Mouse (Mus musculus): ENCODE data around the gene Krtap5-3. TPM values are rescaled to one million over a fixed set of nuclear protein-coding genes. Genes with fewer than 3 reads are reported as not detected.
A peak's percentile ranks its signal among the peaks of the same experiment; 100 is the strongest.
"Not testable (repeated sequence)": the region's sequence is repeated elsewhere in the genome, so short reads cannot be mapped to it uniquely, and the experiment has no call there.

Gene Krtap5-3
- total RNA-seq (2015) (not detected in 2 replicates), total RNA-seq (2017) (not detected in 2 replicates)

DNA sequence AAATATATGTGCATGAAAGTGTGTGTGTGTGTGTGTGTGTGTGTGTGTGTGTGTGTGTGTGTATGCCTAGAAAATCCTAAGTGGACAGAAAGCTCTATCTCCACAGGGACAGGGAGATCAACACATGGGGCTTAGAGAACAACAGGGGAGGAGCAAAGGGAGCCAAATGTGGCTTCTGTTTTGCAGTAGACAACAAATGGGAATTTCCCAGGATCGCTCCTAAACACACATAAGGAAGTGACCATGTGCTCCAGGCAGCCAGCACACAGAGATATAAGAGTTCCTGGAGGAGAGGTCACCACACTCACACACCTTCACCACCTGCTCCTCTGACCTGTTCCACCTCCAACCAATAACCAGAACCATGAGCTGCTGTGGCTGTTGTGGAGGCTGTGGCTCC, at the start of gene Krtap5-3:
TSS of gene Krtap5-3 (plus strand) at position 301 of the 400 bp plus-strand sequence.
- no peak for ATAC-seq (ENCODE audit: poor library complexity, severe bottlenecking)

DNA sequence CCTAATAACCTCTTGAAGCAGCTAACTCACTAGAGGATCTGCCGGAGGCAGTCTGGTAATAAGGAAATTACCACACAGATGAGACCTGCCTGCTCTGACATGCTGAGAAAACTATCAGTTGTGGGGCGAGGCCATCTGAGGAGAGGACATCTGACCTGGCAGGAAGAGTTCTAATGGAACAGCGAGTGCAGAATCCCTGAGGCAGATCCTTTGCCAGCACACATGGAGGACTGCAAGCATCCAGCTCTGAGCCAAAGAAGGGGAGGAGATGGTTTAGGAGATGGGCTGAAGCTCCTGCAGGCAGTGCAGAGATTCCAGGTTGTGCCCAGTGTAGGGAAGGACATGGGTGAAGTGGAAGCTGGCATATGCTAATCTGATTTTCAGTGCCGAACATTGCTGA, 49.0 kb upstream of the Krtap5-3 start:
- no peak for ATAC-seq (ENCODE audit: poor library complexity, severe bottlenecking)

DNA sequence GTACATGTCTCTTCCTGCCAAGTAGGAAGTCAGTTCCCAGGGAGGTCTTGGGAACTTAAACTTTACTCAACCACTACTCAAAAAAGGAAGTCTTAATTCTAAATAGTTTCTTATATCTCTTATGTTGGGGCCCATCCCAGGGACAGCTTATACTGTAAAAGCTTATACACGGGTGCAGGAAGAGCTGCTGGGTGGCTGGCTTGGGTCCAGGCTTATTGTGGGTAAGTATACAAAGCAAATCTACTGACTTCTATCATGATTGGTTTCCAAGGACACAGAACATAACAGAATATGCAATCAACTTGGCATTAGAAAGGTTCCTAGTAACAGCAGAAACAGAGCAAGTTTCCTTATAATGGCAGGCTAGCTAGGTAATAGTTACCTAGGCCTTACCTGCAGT, 45.9 kb upstream of the Krtap5-3 start:
- no peak for ATAC-seq (ENCODE audit: poor library complexity, severe bottlenecking)

DNA sequence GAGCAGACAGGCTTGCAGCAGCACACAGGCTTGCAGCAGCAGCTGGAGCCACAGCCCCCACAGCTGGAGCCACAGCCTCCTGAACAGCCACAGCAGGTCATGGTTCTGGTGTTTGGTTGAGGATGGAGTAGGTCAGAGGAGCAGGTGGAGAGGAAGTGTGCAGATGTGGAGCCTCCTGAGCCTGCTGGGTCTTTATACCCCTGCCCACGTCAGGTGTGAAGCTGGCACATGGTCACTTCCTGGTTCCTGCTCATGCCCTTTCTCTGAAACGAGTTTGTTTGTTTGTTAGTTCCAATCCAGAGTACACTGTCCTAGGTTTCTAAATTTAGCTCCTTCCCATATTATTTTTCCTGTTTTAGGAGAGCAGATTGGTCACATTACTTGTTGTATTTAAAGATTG, 44.2 kb upstream of the Krtap5-3 start, which contains the start of gene Gm29735:
TSS of gene Gm29735 (minus strand) at position 101 of the 400 bp plus-strand sequence.
- not testable (repeated sequence) for ATAC-seq (ENCODE audit: poor library complexity, severe bottlenecking)

DNA sequence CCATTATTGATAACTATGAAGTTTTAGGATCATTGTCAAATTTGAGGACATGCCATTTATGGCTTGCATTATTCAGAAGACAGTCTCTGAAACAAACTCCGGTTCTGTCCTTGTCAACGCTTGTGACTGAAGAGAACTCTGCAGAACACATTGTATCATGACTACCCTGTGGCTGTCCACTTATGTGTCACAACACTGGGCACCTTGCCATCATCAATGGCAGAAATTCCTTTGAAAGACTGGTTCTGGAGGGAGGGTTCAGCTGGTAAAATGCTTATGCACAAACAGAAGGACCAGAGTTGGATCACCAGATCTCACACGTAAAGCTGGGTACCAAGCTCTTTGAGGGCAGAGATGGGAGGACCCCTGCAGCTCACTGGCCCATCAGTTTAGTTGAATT, 41.8 kb upstream of the Krtap5-3 start:
- no peak for ATAC-seq (ENCODE audit: poor library complexity, severe bottlenecking)

DNA sequence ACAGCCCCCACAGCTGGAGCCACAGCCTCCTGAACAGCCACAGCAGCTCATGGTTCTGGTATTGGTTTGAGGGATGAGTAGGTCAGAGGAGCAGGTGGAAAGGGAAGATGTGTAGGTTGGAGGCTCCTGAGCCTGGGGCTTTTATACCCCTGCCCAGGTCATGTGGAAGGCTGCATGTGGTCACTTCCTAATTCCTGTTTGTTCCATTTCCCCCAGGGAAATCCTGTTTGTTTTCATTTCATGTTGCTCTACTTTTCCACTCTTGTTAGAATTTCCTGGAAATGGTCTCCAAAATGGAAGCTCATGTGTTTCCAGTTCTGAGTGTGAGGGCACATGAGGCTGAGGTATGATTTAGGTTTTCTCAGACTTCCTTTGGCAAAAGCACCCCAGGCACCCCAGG, 35.5 kb upstream of the Krtap5-3 start, which contains the start of gene Gm4553:
TSS of gene Gm4553 (minus strand) at position 101 of the 400 bp plus-strand sequence.
- not testable (repeated sequence) for ATAC-seq (ENCODE audit: poor library complexity, severe bottlenecking)

DNA sequence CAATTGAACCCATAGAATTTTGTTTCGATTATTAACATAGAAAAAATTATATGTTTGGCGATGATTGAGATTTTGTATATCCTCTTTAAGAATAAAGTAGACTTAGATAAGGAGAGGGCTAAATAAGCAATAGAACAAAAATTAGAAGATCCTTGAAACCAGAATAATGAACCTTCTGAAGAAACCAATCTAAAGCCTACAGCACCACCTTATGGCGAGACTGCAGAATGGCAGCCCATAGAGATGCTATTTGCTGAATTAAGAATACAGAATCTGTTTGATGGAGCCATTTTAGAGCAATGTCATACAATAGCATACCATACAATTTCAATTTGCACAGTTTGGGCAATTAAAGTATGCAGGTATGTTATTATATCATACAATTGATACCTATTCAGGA, 31.3 kb upstream of the Krtap5-3 start:
- peak; percentile 60; the same call in 1 of the 2 replicates for ATAC-seq (ENCODE audit: poor library complexity, severe bottlenecking)

DNA sequence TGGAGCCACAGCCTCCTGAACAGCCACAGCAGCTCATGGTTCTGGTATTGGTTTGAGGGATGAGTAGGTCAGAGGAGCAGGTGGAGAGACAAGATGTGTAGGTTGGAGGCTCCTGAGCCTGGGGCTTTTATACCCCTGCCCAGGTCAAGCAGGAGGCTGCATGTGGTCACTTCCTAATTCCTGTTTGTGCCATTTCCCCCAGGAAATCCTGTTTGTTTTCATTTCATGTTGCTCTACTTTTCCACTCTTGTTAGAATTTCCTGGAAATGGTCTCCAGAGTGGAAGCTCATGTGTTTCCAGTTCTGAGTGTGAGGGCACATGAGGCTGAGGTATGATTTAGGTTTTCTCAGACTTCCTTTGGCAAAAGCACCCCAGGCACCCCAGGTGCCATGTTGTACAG, 25.3 kb upstream of the Krtap5-3 start, which contains the start of gene Krtap5-2:
TSS of gene Krtap5-2 (minus strand) at position 101 of the 400 bp plus-strand sequence.
- not testable (repeated sequence) for ATAC-seq (ENCODE audit: poor library complexity, severe bottlenecking)

DNA sequence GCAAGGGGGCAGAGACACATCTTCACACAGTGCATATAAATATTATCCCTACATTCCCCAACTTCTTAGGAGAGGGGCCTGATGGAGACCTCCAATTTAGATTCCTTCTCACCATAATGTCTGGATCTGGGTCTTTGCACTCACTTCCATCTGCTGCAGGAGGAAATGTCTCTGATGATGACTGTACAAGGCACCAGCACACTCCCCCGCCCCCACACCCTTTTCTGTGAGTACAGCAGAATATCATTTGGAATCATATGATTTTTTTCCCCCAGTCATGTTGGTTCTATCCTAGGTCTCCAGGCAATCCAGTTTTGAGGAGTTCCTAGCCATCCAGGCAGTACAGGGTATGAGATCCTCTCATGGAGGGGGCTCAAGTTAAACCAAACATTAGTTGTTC, 22.5 kb upstream of the Krtap5-3 start:
- no peak for ATAC-seq (ENCODE audit: poor library complexity, severe bottlenecking)

DNA sequence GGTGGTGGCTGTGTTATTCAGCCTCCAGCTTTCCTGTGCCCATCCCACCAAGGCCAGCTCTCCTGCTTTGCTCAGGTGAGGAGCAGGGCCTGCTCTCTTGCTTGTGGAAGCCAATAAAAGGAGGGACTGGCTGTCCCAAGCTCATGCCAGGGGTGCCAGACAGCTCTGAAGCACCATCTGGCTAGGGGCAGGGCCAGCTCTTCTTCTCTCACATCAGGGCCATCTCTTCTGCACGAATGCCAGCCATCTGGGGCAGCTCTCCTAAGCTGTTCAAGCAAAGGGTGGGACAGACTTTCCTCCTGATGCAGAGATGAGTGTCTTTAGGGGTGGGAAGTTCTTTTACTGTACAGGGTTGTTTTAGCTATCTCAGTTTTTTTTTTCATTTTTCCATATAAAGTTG, 20.1 kb upstream of the Krtap5-3 start:
- ATAC-seq (ENCODE audit: poor library complexity, severe bottlenecking): no peak

DNA sequence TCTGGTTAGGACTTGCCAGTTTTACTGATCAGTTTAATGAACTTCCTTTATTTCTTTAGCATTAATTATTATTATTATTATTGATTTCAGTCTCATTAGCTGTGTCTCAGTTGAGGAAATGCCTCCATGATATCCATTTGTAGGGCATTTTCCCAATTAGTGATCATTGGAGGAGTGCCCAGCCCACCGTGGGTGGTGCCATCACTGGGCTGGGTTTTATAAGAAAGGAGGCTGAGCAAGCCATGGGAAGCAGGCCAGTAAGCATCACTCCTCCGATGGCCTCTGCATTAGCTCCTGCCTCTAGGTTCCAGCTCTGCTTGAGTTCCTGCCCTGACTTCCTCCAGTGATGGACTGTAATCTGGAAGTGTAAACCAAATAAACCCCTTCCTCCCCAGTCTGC, 13.0 kb upstream of the Krtap5-3 start:
- ATAC-seq (ENCODE audit: poor library complexity, severe bottlenecking): no peak

DNA sequence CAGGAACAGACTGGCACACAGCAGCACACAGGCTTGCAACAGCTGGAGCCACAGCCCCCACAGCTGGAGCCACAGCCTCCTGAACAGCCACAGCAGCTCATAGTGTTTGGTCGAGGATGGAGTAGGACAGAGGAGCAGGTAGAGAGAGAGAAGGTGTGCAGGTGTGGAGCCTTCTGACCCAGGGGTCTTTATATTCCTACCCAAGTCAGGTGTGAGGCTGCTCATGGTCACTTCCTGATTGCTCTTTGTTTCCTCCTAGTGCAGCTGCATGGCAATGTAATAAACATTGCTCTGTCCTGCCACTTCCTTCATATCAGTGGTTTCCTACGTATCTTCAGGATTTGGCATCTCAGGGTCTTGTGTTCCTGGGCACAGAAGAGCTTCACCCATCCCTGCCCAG, 10.9 kb upstream of the Krtap5-3 start, which contains the start of gene Gm10153:
TSS of gene Gm10153 (minus strand) at position 101 of the 400 bp plus-strand sequence.
- no peak for ATAC-seq (ENCODE audit: poor library complexity, severe bottlenecking)

DNA sequence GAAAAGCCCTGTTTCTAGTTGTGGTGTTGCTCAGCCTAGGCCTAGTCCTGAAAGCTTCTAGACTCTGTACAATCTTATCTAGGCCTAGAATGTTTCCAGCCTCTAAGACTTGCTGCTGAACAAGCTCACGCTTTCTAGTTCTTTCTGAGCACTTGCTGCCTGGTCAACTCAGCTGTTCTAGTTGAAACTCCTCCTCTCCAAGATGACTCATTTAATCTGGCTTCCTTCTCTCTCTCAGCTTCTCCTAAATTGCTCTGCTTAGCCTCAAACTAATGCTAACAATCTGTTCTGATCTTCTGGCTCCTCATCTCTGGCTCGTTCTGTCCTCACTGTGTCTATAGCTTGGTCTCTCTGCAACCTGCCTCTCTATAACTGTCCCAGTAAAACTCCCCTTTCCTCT, 2.4 kb upstream of the Krtap5-3 start:
- no peak for ATAC-seq (ENCODE audit: poor library complexity, severe bottlenecking)

DNA sequence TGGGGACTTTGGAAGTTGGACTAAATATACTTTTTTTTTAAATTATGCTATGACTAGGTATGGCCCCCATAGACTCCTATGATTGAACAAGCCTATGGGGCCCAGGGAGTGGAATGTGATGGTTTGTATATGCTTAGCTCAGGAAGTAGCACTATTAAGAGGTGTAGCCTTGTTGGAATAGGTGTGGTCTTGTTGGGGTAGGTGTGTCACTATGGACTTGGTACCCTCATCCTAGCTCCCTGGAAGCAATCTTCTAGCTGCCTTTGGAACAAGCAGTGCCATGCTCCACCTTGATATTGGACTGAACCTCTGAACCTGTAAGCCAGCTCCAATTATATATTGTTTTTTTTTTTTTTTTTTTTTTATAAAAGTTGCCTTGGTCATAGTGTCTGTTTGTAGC, 4.3 kb downstream of the Krtap5-3 start:
- ATAC-seq (ENCODE audit: poor library complexity, severe bottlenecking): no peak

DNA sequence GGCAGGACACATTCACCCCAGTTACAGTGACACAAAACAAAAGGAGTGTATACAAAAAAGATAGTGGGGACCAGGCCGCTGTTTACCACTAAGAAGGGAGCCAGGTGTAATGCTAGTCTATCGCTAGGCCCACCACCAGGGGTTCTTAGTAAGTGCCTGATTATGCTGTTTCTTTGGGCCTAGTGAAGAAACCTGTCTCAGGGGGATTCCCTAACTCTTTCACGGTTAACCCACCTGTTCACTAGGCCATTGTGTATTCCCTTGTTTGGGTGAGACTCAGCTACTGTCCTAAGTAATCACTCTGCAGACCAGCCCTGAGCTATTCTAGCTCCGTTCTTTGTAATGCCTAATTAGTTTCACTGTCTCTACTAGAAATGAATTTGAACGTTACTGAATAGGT, 5.7 kb downstream of the Krtap5-3 start:
- ATAC-seq (ENCODE audit: poor library complexity, severe bottlenecking): not testable (repeated sequence)

DNA sequence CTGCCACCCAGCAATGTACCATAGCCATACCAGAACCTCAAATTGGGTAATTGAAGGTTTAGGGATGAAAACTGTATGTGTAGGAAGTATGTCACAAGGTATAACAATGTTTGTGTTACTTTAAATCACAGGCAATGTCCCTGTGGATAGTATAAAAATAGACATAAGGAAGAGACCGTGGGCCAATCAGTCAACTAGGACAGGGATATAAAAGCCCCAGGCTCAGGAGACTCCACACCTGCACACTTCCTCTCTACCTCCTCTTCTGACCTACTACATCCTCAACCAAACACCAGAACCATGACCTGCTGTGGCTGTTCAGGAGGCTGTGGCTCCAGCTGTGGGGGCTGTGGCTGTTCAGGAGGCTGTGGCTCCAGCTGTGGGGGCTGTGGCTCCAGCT, 10.4 kb downstream of the Krtap5-3 start, which contains the start of gene Gm7579:
TSS of gene Gm7579 (plus strand) at position 301 of the 400 bp plus-strand sequence.
- no peak for ATAC-seq (ENCODE audit: poor library complexity, severe bottlenecking)

DNA sequence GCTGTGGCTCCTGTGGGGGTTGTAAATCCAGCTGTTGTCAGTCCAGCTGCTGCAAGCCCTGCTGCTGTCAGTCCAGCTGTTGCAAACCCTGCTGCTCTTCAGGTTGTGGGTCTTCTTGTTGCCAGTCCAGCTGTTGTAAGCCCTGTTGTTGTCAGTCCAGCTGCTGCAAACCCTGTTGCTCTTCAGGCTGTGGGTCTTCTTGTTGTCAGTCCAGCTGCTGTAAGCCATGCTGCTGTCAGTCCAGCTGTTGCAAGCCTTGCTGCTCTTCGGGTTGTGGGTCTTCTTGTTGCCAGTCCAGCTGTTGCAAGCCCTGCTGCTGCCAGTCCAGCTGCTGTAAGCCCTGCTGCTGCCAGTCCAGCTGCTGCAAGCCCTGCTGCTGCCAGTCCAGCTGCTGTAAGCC, 11.0 kb downstream of the Krtap5-3 start:
- ATAC-seq (ENCODE audit: poor library complexity, severe bottlenecking): not testable (repeated sequence)

DNA sequence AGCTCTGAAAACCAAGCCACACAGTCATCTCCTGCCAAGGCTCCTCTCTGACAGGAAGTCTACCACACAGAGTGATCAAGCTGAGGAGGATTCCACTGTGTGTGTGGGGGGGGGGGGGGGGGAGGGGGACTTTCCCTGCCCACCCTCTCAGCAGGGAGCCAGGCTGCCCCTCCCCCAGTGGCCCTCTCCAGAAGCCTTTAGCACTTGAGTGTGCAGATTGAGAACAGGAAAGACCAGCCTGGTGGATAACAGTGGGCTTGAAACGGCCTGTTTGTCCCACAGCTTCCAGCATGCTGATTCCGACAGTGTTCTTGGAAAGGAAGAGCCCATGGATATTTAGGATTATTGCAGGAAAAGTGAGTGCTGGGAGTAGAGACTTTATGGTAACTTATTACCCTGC, 23.4 kb downstream of the Krtap5-3 start:
- ATAC-seq (ENCODE audit: poor library complexity, severe bottlenecking): no peak

DNA sequence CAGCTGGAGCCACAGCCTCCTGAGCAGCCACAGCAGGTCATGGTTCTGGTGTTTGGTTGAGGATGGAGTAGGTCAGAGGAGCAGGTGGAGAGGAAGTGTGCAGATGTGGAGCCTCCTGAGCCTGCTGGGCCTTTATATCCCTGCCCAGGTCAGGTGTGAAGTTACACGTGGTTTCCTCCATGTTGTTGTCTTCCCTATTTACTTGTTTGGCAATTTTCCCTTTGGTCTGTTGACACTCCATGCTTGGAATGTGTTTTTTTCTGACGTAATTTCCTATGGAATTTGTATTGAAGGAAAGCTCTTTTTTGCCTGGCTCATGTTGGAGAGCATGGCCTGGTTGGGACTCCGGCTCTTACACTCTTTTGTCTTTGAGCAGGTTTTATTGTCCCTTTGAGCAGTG, 28.7 kb downstream of the Krtap5-3 start, which contains the start of gene Krtap5-5:
TSS of gene Krtap5-5 (minus strand) at position 101 of the 400 bp plus-strand sequence.
- ATAC-seq (ENCODE audit: poor library complexity, severe bottlenecking): not testable (repeated sequence)

DNA sequence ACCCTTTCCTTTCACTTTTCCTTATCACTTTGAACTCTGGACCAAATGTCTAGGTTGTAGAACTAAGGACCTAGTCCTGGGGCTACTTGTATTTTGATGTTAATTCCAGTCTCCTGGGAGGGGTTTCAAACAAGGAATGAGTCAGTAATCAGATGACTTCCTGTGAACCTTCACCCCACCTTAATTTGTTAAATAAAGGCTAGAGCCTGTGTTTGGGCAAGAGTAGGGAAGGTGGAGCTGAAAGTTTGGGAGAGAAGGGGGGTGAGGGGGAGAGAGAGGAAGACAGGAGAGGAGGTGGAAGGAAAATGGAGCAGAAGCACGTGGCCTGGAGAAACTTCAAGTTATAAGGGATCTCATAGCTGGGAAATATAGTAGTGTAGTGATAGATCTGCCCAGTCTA, 30.4 kb downstream of the Krtap5-3 start:
- no peak for ATAC-seq (ENCODE audit: poor library complexity, severe bottlenecking)

DNA sequence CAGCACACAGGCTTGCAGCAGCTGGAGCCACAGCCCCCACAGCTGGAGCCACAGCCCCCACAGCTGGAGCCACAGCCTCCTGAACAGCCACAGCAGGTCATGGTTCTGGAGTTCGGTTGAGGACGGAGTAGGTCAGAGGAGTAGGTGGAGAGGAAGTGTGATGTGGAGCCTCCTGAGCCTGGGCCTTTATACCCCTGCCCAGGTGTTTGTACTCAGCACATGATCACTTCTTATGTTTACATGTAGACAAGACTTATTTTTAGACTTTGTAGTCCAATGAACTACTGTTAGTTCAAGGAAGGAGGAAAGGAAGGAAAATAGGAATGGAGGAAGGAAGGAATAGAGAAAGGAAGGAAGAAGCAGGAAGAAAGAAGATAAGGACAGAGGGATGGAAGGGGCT, 39.8 kb downstream of the Krtap5-3 start, which contains the start of gene Gm40460:
TSS of gene Gm40460 (minus strand) at position 101 of the 400 bp plus-strand sequence.
- ATAC-seq (ENCODE audit: poor library complexity, severe bottlenecking): no peak

DNA sequence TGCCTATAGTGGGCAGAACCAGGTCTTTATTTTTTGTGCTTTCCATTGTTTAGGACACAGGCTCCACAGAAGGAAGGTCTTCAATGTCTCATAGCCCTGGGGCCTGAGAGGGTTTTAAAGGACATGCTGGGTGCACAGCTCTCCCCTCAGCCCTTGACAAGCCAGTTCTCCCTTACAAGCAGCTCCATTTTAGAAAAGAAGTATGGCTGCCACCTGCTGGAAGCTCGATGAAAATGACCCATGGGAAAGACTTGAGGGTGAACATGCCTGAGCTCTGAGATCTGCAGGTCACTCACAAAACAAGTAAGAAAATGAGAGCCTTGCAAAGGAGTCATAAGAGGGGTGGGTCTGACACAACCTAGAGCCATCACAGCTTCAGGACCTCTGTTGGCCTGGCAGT, 48.7 kb downstream of the Krtap5-3 start:
- no peak for ATAC-seq (ENCODE audit: poor library complexity, severe bottlenecking)

All from megakaryocyte, adult 5-6 weeks (primary cell).